In genomic region chr2:35582341-35582941, GRCm38 (mm10) we compare ENCODE assay signal across 7 mouse cellular contexts. TPM values are rescaled to one million over a fixed set of nuclear protein-coding genes. Genes with fewer than 3 reads are reported as not detected.
DNase-seq lines count a peak whose midpoint lies in the region; ATAC-seq and TF ChIP-seq lines count a peak whose summit lies in the region.

No protein-coding gene starts in this region.

- peak overlapping the region; percentile 91 for H3K4me2 ChIP-seq in intestine, postnatal 0 days (replicated peaks; ENCODE audit: low read depth)
- H3K4me2 ChIP-seq in limb, embryonic 13.5 days (replicated peaks): peak overlapping the region; percentile 98
- H3K4me2 ChIP-seq in midbrain, embryonic 15.5 days: peak overlapping the region; percentile 84

- ATAC-seq in intestine, postnatal 0 days: peak; percentile 52; the same call in 1 of the 2 replicates
- ATAC-seq in limb, embryonic 13.5 days (ENCODE audit: low FRiP score, low read depth): peak; percentile 50
- ATAC-seq in midbrain, embryonic 15.5 days (replicated peaks): peak; percentile 61

- DNase-seq in brain, adult 2 months (ENCODE audit: low read depth, low spot score): peak; percentile 64
- peak; percentile 47 for DNase-seq in embryo, embryonic 10.5 days (ENCODE audit: low spot score)
- peak; percentile 59 to 71 for DNase-seq in gastrocnemius, postnatal 4 days (ENCODE audit: low spot score in 2 of 2)
- DNase-seq in testis, postnatal 14 days (ENCODE audit: low spot score): peak; percentile 68

- peak overlapping the region; percentile 47 for H3K4me3 ChIP-seq in intestine, postnatal 0 days (ENCODE audit: low read depth, low read length)
- H3K4me3 ChIP-seq in limb, embryonic 13.5 days: peak overlapping the region; percentile 57
- peak overlapping the region; percentile 44 for H3K4me3 ChIP-seq in midbrain, embryonic 15.5 days

- no peaks in the 10 kb centered on the region for H3K9me3 ChIP-seq in intestine, postnatal 0 days (ENCODE audit: control insufficient read depth)
- no peaks in the 10 kb centered on the region for H3K9me3 ChIP-seq in limb, embryonic 13.5 days
- no peaks in the 10 kb centered on the region for H3K9me3 ChIP-seq in midbrain, embryonic 15.5 days

- H3K27me3 ChIP-seq in intestine, postnatal 0 days (replicated peaks; ENCODE audit: control insufficient read depth, insufficient read depth, low read length): no peaks in the 10 kb centered on the region; the same call in 1 of the 2 replicates
- peaks cover 61% of the 10 kb centered on the region for H3K27me3 ChIP-seq in limb, embryonic 13.5 days
- peaks cover 51% of the 10 kb centered on the region for H3K27me3 ChIP-seq in midbrain, embryonic 15.5 days (replicated peaks)

- no peaks in the 10 kb centered on the region for H3K4me1 ChIP-seq in intestine, postnatal 0 days (replicated peaks; ENCODE audit: control insufficient read depth, insufficient read depth, low read length)
- peaks cover 35% of the 10 kb centered on the region for H3K4me1 ChIP-seq in limb, embryonic 13.5 days
- H3K4me1 ChIP-seq in midbrain, embryonic 15.5 days: peaks cover 20% of the 10 kb centered on the region

- WGBS in intestine, postnatal 0 days: under 1% methylated on average over 41 of the region's 46 CpGs
- 0% methylated on average over 45 of the region's 46 CpGs for WGBS in limb, embryonic 13.5 days
- 0% methylated on average over 36 of the region's 46 CpGs for WGBS in midbrain, embryonic 15.5 days

- peak overlapping the region; percentile 55; the same call in 1 of the 2 replicates for H3K27ac ChIP-seq in intestine, postnatal 0 days (ENCODE audit: low read depth, low read length)
- 0 out of 2 replicates have a peak overlapping the region, but pooled peaks have one; percentile 69 for H3K27ac ChIP-seq in limb, embryonic 13.5 days
- H3K27ac ChIP-seq in midbrain, embryonic 15.5 days: no peak overlapping the region

- TF ChIP-seq CTCF in intestine, postnatal 0 days (IDR thresholded peaks at IDR 0.05; ENCODE audit: low read depth): no peak

- no peaks in the 10 kb centered on the region; the same call in 1 of the 2 replicates for H3K36me3 ChIP-seq in intestine, postnatal 0 days (ENCODE audit: control insufficient read depth, insufficient read depth)
- no peaks in the 10 kb centered on the region for H3K36me3 ChIP-seq in limb, embryonic 13.5 days
- H3K36me3 ChIP-seq in midbrain, embryonic 15.5 days (replicated peaks): no peaks in the 10 kb centered on the region

- H3K9ac ChIP-seq in intestine, postnatal 0 days (ENCODE audit: low read depth, low read length): peak overlapping the region; percentile 61
- peak overlapping the region; percentile 78 for H3K9ac ChIP-seq in limb, embryonic 13.5 days
- no peak overlapping the region for H3K9ac ChIP-seq in midbrain, embryonic 15.5 days

RNA-seq across cellular contexts. Expression of gene Dab2ip, which starts 24.4 kb away (rescaled TPM):
- total RNA-seq in gastrocnemius, postnatal 4 days (2021): 10 to 100 TPM; 72.7 to 80.4 TPM
- polyA plus RNA-seq in intestine, postnatal 0 days (2015; fragmentation: Nextera tagmentation; extraction: Ambion mirVana): 41.3 and 48.5 TPM in 2 replicates
- 52.3 and 53.4 TPM in 2 replicates for polyA plus RNA-seq in limb, embryonic 13.5 days (2015; fragmentation: Nextera tagmentation; extraction: Ambion mirVana)
- polyA plus RNA-seq in midbrain, embryonic 15.5 days (2015; fragmentation: Nextera tagmentation; extraction: Ambion mirVana): 75.5 and 79.7 TPM in 2 replicates
